Mouse (Mus musculus) heart, postnatal 25 days (tissue): ENCODE results near the gene Sgcb. TPM values are rescaled to one million over a fixed set of nuclear protein-coding genes. Genes with fewer than 3 reads are reported as not detected.
"Not testable (repeated sequence)": the region's sequence is repeated elsewhere in the genome, so short reads cannot be mapped to it uniquely, and the experiment has no call there.

Source experiments
- DNase-seq: peaks from one replicate; pipeline ENCODE4 v3.0.0; 2022; ENCODE audit warnings: low spot score
- intact Hi-C: fragments of 180-260 bp; cut with DNase I; formaldehyde crosslinking; loops from one replicate; pipeline ENCODE4 v1.15.1; 2025
- total RNA-seq, 2 experiments: library from RNA; stranded (reverse); gene quantifications; 2 replicates each; pipeline ENCODE4 v1.2.3; 2021

The Sgcb gene
- total RNA-seq, 2 experiments from 2014 or later: 88.1 to 93.4 TPM

- intact Hi-C loops: no loop called here
- no peak for DNase-seq
Measured at GRCm38 (mm10) chr5:73585212-73586115, 62.1 kb downstream of the Sgcb start.

GRCm38 (mm10) chr5:73584011-73584410 is 63.6 kb downstream of the Sgcb start:
- DNase-seq, intact Hi-C loops: not testable (repeated sequence)

Other genes starting within 250 kb of the Sgcb start
- gene Cwh43, start 241.7 kb downstream of the Sgcb start, total RNA-seq: not detected
- gene Dcun1d4, start 166.8 kb downstream of the Sgcb start, total RNA-seq: 10 to 100 TPM; 14.6 to 16.0 TPM
- gene Lrrc66, start 15.3 kb downstream of the Sgcb start, total RNA-seq: under 1 TPM in 1 of 2 experiments, not detected in 1; 0.08 TPM
- under 1 TPM; 0.42 to 0.59 TPM for gene Spata18, start 3.6 kb upstream of the Sgcb start, total RNA-seq